Comparison of ENCODE assay signal across 23 mouse cellular contexts in the genomic region with DNA sequence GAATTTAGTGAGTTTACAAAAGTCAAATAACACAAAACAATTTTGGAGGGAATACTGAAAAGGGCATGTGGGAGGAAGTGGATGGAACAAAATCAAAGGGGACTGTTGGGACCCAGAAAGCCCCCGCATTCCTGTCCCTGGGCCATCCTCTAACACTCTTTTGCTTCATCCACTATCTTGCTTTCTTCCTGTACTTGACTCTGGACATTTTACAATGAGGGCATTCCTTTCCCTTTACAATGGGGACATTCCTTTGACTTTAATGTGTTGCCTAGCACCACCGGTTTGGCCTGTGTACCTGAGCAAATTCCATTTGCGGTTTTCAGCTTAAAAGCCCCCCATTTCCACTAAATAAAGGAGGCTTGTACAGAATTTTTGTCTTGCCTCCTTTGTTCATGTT.
DNase-seq lines count a peak whose midpoint lies in the region; ATAC-seq and TF ChIP-seq lines count a peak whose summit lies in the region.
"Had no signal": no experiment of that assay in that cellular context is flagged by ENCODE, and none has a peak within 500 bp of the region (broad histone marks: within the 10 kb centered on the region; RNA-seq: fewer than 3 reads in every experiment).

No protein-coding gene starts in this region.

- 0 out of 2 replicates have a peak, but pooled peaks have one; percentile 18 for TF ChIP-seq EP300 in lung, postnatal 0 days (IDR thresholded peaks at IDR 0.05)

- no peak overlapping the region for H3K4me2 ChIP-seq in lung, embryonic 14.5 days
- H3K4me2 ChIP-seq in lung, embryonic 16.5 days (ENCODE audit: low read depth, low read length): no peak overlapping the region
- no peak overlapping the region for H3K4me2 ChIP-seq in lung, postnatal 0 days (replicated peaks; ENCODE audit: low read depth, low read length)

- TF ChIP-seq CTCF in lung, embryonic 14.5 days (IDR thresholded peaks at IDR 0.05; ENCODE audit: low read depth): no peak
- no peak for TF ChIP-seq CTCF in lung, postnatal 0 days (IDR thresholded peaks at IDR 0.05)

- H3K9ac ChIP-seq in lung, embryonic 14.5 days: no peak overlapping the region
- no peak overlapping the region for H3K9ac ChIP-seq in lung, embryonic 16.5 days (ENCODE audit: low read length)
- no peak overlapping the region for H3K9ac ChIP-seq in lung, postnatal 0 days (replicated peaks; ENCODE audit: low read depth)

- H3K36me3 ChIP-seq in lung, embryonic 14.5 days (ENCODE audit: insufficient read depth): no peaks in the 10 kb centered on the region
- H3K36me3 ChIP-seq in lung, embryonic 16.5 days (ENCODE audit: control insufficient read depth, insufficient read depth, low read length): no peaks in the 10 kb centered on the region
- H3K36me3 ChIP-seq in lung, postnatal 0 days (ENCODE audit: insufficient read depth, low read length): no peaks in the 10 kb centered on the region
- H3K36me3 ChIP-seq: G1E had no signal

- peak; percentile 39 for DNase-seq in lung, embryonic 14.5 days
- DNase-seq in lung, postnatal 14 days: no peak
- no peak for DNase-seq in lung, postnatal 36 days
- DNase-seq in lung, postnatal 0 days (ENCODE audit: low spot score): no peak
- DNase-seq in lung, adult 18-20 months: no peak
- peak; percentile 8 for DNase-seq in R1 (ENCODE audit: low read depth, low spot score)
- no peak for DNase-seq in cerebellum, postnatal 10 days
- DNase-seq: adrenal gland, adult 2 months; adrenal gland, adult 8-10 months; adrenal gland, postnatal 10 days; adrenal gland, postnatal 14 days; adrenal gland, postnatal 25 days; adrenal gland, postnatal 36 days; B cell, adult 2 months; cerebellum, adult 11 months; cerebellum, adult 11-12 months; cerebellum, adult 18-20 months had no signal

- ATAC-seq in lung, embryonic 14.5 days (ENCODE audit: insufficient read depth): peak; percentile 71
- peak; percentile 76 for ATAC-seq in lung, embryonic 16.5 days (ENCODE audit: low read depth)
- ATAC-seq in lung, postnatal 0 days: no peak
- ATAC-seq: activated CD4-positive, CD25-positive, alpha-beta regulatory T cell, adult 4 months; CD4-positive, CD25-positive, alpha-beta regulatory T cell, adult 4 months; Patski had no signal

- H3K27me3 ChIP-seq in lung, embryonic 14.5 days (ENCODE audit: insufficient read depth, low read length): no peaks in the 10 kb centered on the region
- no peaks in the 10 kb centered on the region for H3K27me3 ChIP-seq in lung, embryonic 16.5 days (ENCODE audit: control insufficient read depth, insufficient read depth, low read depth, low read length)
- H3K27me3 ChIP-seq in lung, postnatal 0 days (replicated peaks; ENCODE audit: insufficient read depth, low read length): no peaks in the 10 kb centered on the region
- H3K27me3 ChIP-seq: CH12.LX, Patski had no signal

- 65% methylated on average over 3 of the region's 3 CpGs for WGBS in lung, embryonic 14.5 days
- 55% methylated on average over 3 of the region's 3 CpGs for WGBS in lung, embryonic 16.5 days
- 60% methylated on average over 3 of the region's 3 CpGs for WGBS in lung, postnatal 0 days

- H3K9me3 ChIP-seq in lung, embryonic 14.5 days (ENCODE audit: low read depth, low read length): no peaks in the 10 kb centered on the region
- H3K9me3 ChIP-seq in lung, embryonic 16.5 days (ENCODE audit: control insufficient read depth, low read length): no peaks in the 10 kb centered on the region
- no peaks in the 10 kb centered on the region for H3K9me3 ChIP-seq in lung, postnatal 0 days (ENCODE audit: low read length)
- H3K9me3 ChIP-seq: G1E had no signal

- no peak overlapping the region for H3K27ac ChIP-seq in lung, embryonic 14.5 days (ENCODE audit: low read depth)
- no peak overlapping the region for H3K27ac ChIP-seq in lung, embryonic 16.5 days (ENCODE audit: low read length)
- H3K27ac ChIP-seq in lung, postnatal 0 days (ENCODE audit: low read length): no peak overlapping the region

- H3K4me1 ChIP-seq in lung, embryonic 14.5 days (ENCODE audit: insufficient read depth): no peaks in the 10 kb centered on the region
- no peaks in the 10 kb centered on the region for H3K4me1 ChIP-seq in lung, embryonic 16.5 days (replicated peaks; ENCODE audit: control insufficient read depth, insufficient read depth, low read length)
- H3K4me1 ChIP-seq in lung, postnatal 0 days (ENCODE audit: insufficient read depth, low read depth, low read length): no peaks in the 10 kb centered on the region

- no peak overlapping the region for H3K4me3 ChIP-seq in lung, embryonic 14.5 days (ENCODE audit: low read depth, low read length)
- no peak overlapping the region for H3K4me3 ChIP-seq in lung, embryonic 16.5 days (ENCODE audit: low read length)
- no peak overlapping the region for H3K4me3 ChIP-seq in lung, postnatal 0 days (ENCODE audit: low read depth, low read length)

Comparison
In these comparisons a context has a peak if more than half of its experiments do, and no peak if none do; other contexts are left out.
1. DNase-seq: peak in lung, embryonic 14.5 days (single experiment) and R1 (single experiment); none in lung, postnatal 14 days (single experiment), lung, postnatal 36 days (single experiment), lung, postnatal 0 days (single experiment), lung, adult 18-20 months (0 of 2) and cerebellum, postnatal 10 days (0 of 2).